Mouse (Mus musculus): ENCODE measurements around the gene Myl4. TPM values are rescaled to one million over a fixed set of nuclear protein-coding genes. Genes with fewer than 3 reads are reported as not detected.
"Not testable (repeated sequence)": the region's sequence is repeated elsewhere in the genome, so short reads cannot be mapped to it uniquely, and the experiment has no call there.

The Myl4 gene
- polyA plus RNA-seq (2016; fragmentation: Nextera tagmentation; extraction: Ambion mirVana): 1.2 and 2.0 TPM in 2 replicates

DNA sequence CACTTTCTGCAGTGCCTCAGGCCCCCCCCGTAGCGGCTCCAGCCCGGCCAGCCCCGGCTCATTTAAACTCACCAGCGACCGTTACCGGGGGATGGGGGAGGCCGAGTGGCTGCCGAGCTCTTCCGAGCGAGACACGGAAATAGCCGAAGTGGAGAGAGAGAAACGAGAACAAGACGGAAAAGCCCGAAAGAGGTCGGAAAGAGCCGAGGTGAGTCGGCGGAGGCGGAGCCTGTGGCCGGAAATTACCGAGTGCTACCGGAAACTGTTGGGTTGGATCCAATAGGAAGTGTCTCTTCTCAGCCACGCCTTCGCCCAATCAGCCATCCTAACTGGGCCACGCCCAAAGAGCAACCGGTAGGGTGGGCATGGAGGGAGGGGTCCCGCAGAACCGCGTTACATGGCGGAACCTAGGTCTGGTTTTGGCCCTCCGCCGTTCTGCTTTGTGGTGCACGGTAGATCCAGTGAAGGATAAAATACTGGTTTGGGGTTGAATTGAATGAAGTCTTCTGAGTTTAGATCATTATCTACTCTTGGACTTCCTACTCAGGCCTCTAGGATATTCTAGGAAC is at the start of gene Myl4, which contains the start of gene Cdc27:
Myl4 (plus strand) TSS at position 258 of the 569 bp plus-strand sequence.
Cdc27 (minus strand) TSS at position 215 of the 569 bp plus-strand sequence.
- peak; percentile 100 for DNase-seq (ENCODE audit: low spot score)
- under 1% methylated on average over 35 of the region's 35 CpGs for WGBS
- H3K27ac ChIP-seq: peak within 1 kb of the TSS; percentile 99
- 0 out of 2 replicates have a peak, but pooled peaks cover 17% of the 10 kb centered on the region for H3K27me3 ChIP-seq (ENCODE audit: insufficient read depth, poor library complexity, severe bottlenecking)
- peak within 1 kb of the TSS; percentile 91 for H3K4me3 ChIP-seq
- no peaks in the 10 kb centered on the region for H3K9me3 ChIP-seq
- H3K4me1 ChIP-seq (replicated peaks): peaks cover 21% of the 10 kb centered on the region
- H3K36me3 ChIP-seq: peaks cover 11% of the 10 kb centered on the region

DNA sequence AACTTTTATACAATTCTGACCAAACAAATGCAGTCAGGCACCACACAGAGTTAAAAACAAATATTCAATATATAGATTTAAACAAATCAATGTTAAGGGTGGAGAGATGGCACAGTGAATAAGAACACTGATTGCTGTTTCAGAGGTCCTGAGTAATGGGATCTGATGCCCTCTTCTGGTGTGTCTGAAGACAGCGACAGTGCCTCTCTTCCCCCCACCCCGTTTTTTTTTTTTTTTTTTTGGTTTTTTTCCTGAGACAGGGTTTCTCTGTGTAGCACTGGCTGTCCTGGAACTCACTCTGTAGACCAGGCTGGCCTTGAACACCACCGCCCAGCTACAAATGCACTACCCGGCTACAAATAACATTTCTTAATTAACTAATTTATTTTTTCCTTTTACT is 42.0 kb upstream of the Myl4 start:
- H3K36me3 ChIP-seq: peaks cover 99% of the 10 kb centered on the region
- 82% methylated on average over 4 of the region's 4 CpGs for WGBS

DNA sequence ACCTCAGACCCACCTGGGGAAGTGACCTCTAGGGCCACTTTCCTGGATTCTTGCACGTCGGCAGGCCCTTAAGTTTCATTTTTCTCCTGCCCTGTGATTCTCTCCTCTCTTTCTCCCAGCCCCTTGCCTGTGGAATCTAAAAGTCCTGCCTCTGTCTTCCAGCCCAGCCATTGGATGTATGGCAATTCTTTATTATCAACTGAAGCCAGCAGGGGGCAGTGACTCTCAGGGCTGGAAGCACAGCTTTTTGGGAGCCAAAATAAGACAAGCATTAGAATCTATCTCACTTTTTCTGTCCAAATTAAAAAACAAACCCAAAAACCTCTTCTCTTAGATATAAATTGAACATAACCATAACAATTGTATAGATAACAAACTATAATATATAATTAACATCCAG is 39.9 kb upstream of the Myl4 start:
- WGBS: 92% methylated on average over 2 of the region's 2 CpGs
- no peaks in the 10 kb centered on the region for H3K9me3 ChIP-seq
- no peaks in the 10 kb centered on the region for H3K27me3 ChIP-seq (ENCODE audit: insufficient read depth, poor library complexity, severe bottlenecking)
- no peaks in the 10 kb centered on the region for H3K4me1 ChIP-seq (replicated peaks)
- peak; percentile 16 for DNase-seq (ENCODE audit: low spot score)
- H3K27ac ChIP-seq: no peak overlapping the region
- H3K36me3 ChIP-seq: peaks cover 100% of the 10 kb centered on the region
- H3K4me3 ChIP-seq: no peak overlapping the region

More for the DNA sequence above, 42.0 kb upstream of the Myl4 start:
- no peak for DNase-seq (ENCODE audit: low spot score)
- H3K4me1 ChIP-seq (replicated peaks): no peaks in the 10 kb centered on the region
- no peak overlapping the region for H3K4me3 ChIP-seq
- no peaks in the 10 kb centered on the region for H3K27me3 ChIP-seq (ENCODE audit: insufficient read depth, poor library complexity, severe bottlenecking)
- H3K9me3 ChIP-seq: no peaks in the 10 kb centered on the region
- no peak overlapping the region for H3K27ac ChIP-seq

DNA sequence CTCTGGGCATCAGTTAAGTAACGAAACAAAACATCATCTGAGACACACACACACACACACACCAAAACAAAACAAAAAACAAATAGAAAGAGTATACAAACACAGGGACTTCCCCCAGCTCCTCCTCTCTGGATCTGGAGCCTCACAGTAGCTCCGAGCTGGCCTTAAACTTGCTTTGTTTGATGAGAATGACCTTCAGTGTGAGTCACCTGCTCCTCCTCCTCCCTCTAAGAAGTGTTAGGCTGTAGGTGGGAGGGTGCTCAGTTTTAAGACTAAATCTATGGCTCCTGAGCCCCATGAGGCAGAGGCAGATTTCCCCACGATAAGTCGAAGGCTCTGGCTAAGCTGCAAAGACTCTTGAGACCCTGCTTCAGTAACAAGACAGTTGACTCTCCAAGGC is 38.0 kb upstream of the Myl4 start:
- H3K27ac ChIP-seq: no peak overlapping the region
- H3K36me3 ChIP-seq: peaks cover 100% of the 10 kb centered on the region
- H3K4me1 ChIP-seq (replicated peaks): no peaks in the 10 kb centered on the region
- no peaks in the 10 kb centered on the region for H3K27me3 ChIP-seq (ENCODE audit: insufficient read depth, poor library complexity, severe bottlenecking)
- WGBS: 94% methylated on average over 4 of the region's 4 CpGs
- no peak for DNase-seq (ENCODE audit: low spot score)
- H3K9me3 ChIP-seq: no peaks in the 10 kb centered on the region
- H3K4me3 ChIP-seq: no peak overlapping the region

DNA sequence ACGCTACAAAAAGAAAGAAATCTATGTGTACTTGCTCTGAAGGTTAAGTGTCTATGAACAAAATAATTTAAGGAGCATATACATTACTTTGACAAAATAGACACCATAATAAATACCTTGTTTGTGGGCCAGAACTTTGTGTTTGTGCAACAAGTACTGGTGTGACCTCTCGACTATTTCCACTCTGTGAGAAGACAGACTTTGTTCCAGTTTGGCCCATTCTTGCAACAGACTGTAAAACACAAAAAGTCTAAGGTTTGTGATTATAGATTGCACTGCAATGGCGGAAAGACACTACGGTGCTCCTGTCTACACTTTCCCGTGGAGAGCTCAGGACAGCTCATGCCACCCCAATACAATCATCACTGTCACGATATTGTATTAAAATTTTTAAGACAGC is 24.5 kb upstream of the Myl4 start:
- Histone ChIP-seq H3K27me3 (ENCODE audit: insufficient read depth, poor library complexity, severe bottlenecking) (no peaks in the 10 kb centered on the region), H3K27ac (no peak overlapping the region), H3K36me3 (peaks cover 99% of the 10 kb centered on the region), H3K9me3 (no peaks in the 10 kb centered on the region), H3K4me3 (no peak overlapping the region), H3K4me1 (replicated peaks) (no peaks in the 10 kb centered on the region)
- WGBS: 95% methylated on average over 6 of the region's 6 CpGs
- no peak for DNase-seq (ENCODE audit: low spot score)

DNA sequence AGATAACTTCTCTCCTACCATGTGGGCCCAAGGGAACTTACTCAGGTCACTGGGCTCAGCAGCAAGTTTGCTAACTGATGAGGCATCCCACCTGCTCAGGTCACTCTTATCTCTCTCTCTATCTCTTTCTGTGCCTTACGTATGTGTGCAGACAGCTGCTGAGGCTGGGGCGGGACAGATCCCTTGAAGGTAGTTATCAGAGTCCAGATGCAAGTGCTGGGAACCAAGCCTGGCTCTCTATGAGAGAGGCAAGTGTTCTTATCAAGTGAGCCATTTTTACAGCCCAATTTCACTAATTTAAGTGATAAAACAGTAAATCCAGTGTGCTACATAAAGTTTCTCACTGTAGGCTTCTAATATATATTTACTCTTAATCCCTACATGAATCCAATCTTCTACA is 13.6 kb upstream of the Myl4 start:
- Histone ChIP-seq H3K27me3 (ENCODE audit: insufficient read depth, poor library complexity, severe bottlenecking) (no peaks in the 10 kb centered on the region), H3K9me3 (no peaks in the 10 kb centered on the region), H3K36me3 (peaks cover 72% of the 10 kb centered on the region), H3K4me1 (replicated peaks) (no peaks in the 10 kb centered on the region), H3K4me3 (no peak overlapping the region), H3K27ac (no peak overlapping the region)
- WGBS: 89% methylated on average over 2 of the region's 2 CpGs
- no peak for DNase-seq (ENCODE audit: low spot score)

DNA sequence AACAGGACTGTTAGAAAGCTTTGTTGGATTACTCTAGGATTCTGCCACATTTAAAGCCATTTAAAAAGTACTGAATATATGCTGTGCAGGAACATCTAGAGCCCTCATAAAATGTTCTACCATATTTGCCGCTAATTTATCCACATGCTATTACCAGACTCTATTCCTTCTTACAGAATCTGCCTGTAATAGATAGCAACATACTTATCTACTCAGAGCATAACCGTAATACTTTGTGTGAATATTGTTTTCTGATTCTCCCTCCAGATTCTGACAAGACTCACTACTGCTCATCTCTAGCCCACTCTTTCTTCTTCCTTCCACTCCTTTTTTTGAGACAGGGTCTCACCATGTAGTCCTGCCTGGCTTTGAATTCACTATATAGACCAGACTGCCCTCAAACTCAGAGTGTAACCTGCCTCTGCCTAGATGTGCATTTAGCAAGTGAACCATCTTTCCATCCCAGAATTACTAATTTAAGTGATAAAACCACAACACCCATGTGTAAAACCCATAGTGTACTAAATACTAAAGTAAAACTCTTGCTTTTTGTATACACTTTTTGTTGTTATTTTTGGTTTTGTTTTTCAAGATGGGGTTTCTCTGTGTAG is 12.4 kb upstream of the Myl4 start:
- Histone ChIP-seq H3K4me1 (replicated peaks) (no peaks in the 10 kb centered on the region), H3K27me3 (ENCODE audit: insufficient read depth, poor library complexity, severe bottlenecking) (no peaks in the 10 kb centered on the region), H3K9me3 (no peaks in the 10 kb centered on the region), H3K4me3 (no peak overlapping the region), H3K27ac (no peak overlapping the region), H3K36me3 (peaks cover 66% of the 10 kb centered on the region)
- WGBS: 96% methylated on average over 2 of the region's 2 CpGs
- no peak for DNase-seq (ENCODE audit: low spot score)

DNA sequence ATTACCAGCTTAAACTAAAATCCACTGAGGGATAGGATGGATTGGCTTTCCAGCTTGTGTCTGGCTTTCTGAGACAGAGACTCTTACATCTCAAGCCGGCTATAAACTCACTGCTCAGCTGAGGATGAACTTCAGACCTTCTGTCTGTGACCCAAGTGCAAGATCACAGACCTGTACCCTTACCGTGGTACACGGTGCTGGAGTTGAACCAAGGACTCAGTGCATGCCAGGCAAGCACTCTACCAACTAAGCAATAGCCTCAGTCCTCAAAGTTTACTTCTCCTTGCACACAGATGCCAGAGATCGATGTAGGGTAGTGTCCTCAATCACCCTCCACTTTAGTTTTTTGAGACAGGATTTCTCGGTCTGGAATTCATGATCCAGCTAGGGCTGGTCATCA is 10.7 kb upstream of the Myl4 start:
- no peak for DNase-seq (ENCODE audit: low spot score)
- Histone ChIP-seq H3K27ac (no peak overlapping the region), H3K27me3 (ENCODE audit: insufficient read depth, poor library complexity, severe bottlenecking) (no peaks in the 10 kb centered on the region), H3K4me1 (replicated peaks) (no peaks in the 10 kb centered on the region), H3K4me3 (no peak overlapping the region), H3K9me3 (no peaks in the 10 kb centered on the region), H3K36me3 (peaks cover 61% of the 10 kb centered on the region)
- 96% methylated on average over 5 of the region's 5 CpGs for WGBS

DNA sequence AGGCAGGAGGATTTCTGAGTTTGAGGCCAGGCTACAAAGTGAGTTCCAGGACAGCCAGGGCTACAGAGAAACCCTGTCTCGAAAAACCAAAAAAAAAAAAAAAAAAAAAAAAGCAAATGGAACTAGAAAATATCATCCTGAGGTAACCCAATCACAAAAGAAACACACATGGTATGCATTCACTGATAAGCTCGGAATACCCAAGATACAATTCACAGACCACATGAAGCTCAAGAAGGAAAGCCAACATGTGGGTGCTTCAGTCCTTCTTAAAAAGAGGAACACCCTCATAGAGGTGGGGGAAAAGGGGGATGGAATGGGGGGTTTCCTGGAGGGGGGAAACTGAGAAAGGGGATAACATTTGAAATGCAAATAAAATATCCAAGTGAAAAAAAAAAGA is 7.1 kb upstream of the Myl4 start:
- not testable (repeated sequence) for H3K27ac ChIP-seq; H3K4me3 ChIP-seq; H3K4me1 ChIP-seq (replicated peaks); DNase-seq (ENCODE audit: low spot score); H3K27me3 ChIP-seq (ENCODE audit: insufficient read depth, poor library complexity, severe bottlenecking); H3K9me3 ChIP-seq
- peaks cover 64% of the 10 kb centered on the region for H3K36me3 ChIP-seq
- 91% methylated on average over 2 of the region's 2 CpGs for WGBS

DNA sequence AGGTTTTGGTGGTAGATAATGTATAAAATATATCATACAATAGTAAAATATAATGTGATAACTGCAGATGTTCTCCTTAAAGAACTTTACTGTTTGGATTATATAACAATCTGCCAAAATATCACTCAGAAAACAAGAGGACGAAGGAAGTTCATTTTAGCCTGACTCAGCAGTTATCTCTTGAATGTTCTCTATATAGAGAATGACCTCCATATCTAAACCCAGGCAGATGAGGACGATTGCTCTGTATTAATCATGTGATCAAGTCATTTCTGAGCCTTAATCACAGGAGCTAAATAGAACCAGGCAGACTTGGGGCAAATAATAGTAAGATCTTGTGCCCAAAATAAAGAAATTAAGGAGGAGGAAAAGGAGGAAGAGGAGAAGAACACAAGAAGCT is 6.0 kb upstream of the Myl4 start:
- H3K9me3 ChIP-seq: no peaks in the 10 kb centered on the region
- WGBS: 92% methylated on average over 2 of the region's 2 CpGs
- H3K36me3 ChIP-seq: peaks cover 56% of the 10 kb centered on the region
- no peaks in the 10 kb centered on the region for H3K27me3 ChIP-seq (ENCODE audit: insufficient read depth, poor library complexity, severe bottlenecking)
- no peak overlapping the region for H3K4me3 ChIP-seq
- H3K27ac ChIP-seq: no peak overlapping the region
- no peak for DNase-seq (ENCODE audit: low spot score)
- H3K4me1 ChIP-seq (replicated peaks): peaks cover 17% of the 10 kb centered on the region

DNA sequence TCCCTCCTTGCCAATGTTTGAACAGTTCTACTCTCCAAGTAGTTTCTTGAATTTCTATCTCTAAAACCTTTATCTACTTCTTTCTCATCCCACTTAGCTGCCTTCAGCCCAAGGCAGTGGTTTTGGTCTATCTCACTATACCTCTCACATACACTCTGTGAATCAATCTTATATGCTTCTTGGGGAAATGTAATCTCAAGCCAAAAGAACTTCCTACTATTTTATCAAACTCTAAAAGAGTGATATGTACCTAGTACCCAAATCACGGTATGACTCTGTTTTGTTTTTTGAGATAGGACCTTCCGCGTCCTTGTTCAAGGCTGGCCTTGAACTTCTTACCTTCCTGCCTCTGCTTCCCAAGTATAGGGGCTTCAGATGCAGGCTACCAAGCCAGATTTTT is 3.0 kb upstream of the Myl4 start:
- DNase-seq (ENCODE audit: low spot score): no peak
- Histone ChIP-seq H3K4me1 (replicated peaks) (peaks cover 21% of the 10 kb centered on the region), H3K4me3 (no peak overlapping the region), H3K36me3 (peaks cover 33% of the 10 kb centered on the region), H3K27me3 (ENCODE audit: insufficient read depth, poor library complexity, severe bottlenecking) (0 out of 2 replicates have a peak, but pooled peaks cover 8% of the 10 kb centered on the region), H3K27ac (no peak overlapping the region), H3K9me3 (no peaks in the 10 kb centered on the region)
- WGBS: over 99% methylated on average over 3 of the region's 3 CpGs

DNA sequence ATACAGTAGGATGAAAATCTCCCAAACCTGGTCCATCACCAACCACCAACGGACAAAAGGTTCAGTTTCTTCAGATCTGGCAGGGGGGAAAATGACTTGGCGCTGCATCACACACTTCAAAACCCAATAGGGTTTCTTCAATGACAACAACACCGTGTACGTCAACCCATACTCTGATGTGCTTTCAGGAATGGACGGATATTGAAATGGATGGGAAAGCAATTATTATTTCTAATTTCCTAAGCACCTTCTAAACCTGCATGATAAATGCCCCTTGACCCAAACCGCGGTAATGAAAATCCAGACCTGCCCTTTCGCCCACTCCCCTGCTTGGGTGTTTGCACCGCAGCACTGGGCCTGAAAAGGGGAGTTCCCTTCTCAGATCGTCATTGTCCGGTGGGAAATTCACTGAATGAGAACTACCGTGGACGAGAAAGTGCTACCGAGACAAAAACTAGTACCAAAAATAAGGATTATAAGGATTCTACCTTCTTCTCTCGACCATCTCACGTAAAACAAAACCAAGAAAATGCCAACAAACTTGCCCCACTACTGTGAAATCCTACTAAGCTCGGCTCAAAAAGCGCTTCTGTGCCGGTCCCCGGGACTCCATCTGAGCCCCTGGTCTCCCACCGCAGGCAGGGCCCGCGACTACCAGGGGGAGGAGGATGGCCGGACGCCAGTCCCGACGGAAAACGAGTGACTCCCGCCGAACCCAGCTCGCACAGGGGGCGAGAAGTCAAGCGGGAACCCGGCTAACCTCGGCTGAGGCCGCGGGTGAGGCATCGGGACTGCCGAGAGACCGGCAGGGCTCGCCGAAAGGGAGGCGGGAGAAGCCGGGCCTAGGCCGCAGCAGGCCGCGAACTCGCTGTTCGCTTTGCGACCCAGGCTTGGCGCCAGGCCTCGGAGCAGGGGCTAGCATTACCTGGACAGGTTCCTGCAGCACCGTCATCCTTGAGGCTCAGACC is 741 bp upstream of the Myl4 start:
- peak overlapping the region; percentile 91 for H3K4me3 ChIP-seq
- under 1% methylated on average over 53 of the region's 53 CpGs for WGBS
- H3K36me3 ChIP-seq: peaks cover 19% of the 10 kb centered on the region

DNA sequence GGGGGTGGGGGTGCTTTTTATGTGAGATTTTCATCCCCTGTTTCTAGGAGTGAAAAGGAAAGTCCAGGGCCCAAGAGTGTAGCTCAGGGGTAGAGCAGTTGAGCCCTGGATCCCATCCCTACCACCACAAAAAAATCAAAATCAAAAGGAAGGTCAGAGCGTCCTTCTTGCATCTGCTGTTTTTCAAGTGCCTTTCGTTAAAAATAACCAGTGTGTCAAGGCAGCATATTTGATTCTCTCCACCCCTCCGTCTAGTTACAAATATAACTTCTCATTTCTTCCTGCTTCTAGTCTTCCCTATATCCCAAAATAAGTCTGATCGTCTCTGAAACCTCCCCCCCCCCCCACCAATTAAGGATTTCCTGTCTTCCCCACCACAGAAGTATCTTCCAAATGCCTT is 7.6 kb downstream of the Myl4 start:
- no peak overlapping the region for H3K4me3 ChIP-seq
- WGBS: 79% methylated on average over 4 of the region's 4 CpGs
- no peaks in the 10 kb centered on the region for H3K9me3 ChIP-seq
- 0 out of 2 replicates have a peak, but pooled peaks cover 5% of the 10 kb centered on the region for H3K27me3 ChIP-seq (ENCODE audit: insufficient read depth, poor library complexity, severe bottlenecking)
- H3K27ac ChIP-seq: no peak overlapping the region
- H3K4me1 ChIP-seq (replicated peaks): peaks cover 8% of the 10 kb centered on the region
- no peak for DNase-seq (ENCODE audit: low spot score)
- H3K36me3 ChIP-seq: no peaks in the 10 kb centered on the region

More for the DNA sequence above, 741 bp upstream of the Myl4 start:
- peak; percentile 39 for DNase-seq (ENCODE audit: low spot score)
- Histone ChIP-seq H3K27ac (peak overlapping the region; percentile 99), H3K9me3 (no peaks in the 10 kb centered on the region), H3K27me3 (ENCODE audit: insufficient read depth, poor library complexity, severe bottlenecking) (0 out of 2 replicates have a peak, but pooled peaks cover 17% of the 10 kb centered on the region), H3K4me1 (replicated peaks) (peaks cover 21% of the 10 kb centered on the region)

Data from hindbrain, embryonic 10.5 days (tissue).